ENCODE assay signal across 31 mouse cellular contexts in the genomic region with DNA sequence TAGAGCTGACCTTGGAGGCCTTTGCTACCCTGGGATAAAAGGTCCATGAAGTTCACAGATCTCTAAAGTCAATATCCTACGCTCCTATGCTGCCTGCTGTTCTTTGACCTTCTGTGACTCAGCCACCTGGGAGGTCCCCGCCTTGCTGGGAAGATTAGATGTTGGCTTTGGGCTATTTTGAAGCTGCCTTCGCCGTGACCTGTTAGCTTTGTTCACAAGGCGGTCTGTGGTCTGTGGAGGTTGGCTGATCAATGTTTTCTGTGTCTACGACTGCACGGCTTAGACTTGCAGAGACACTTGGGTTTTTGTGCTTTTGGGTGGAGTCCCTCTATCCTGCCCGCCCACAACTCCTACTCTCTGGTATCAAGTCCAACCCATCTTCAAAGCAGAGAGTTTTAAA. TPM values are rescaled to one million over a fixed set of nuclear protein-coding genes. Genes with fewer than 3 reads are reported as not detected.
A peak's percentile ranks its signal among the peaks of the same experiment; 100 is the strongest.
DNase-seq lines count a peak whose midpoint lies in the region; ATAC-seq and TF ChIP-seq lines count a peak whose summit lies in the region.
"Had no signal": no experiment of that assay in that cellular context is flagged by ENCODE, and none has a peak within 500 bp of the region (broad histone marks: within the 10 kb centered on the region; RNA-seq: fewer than 3 reads in every experiment).

No protein-coding gene starts in this region.

- H3K4me3 ChIP-seq in limb, embryonic 14.5 days (replicated peaks; ENCODE audit: low read length): no peak overlapping the region
- no peak overlapping the region for H3K4me3 ChIP-seq in midbrain, embryonic 13.5 days (replicated peaks)
- H3K4me3 ChIP-seq in forebrain, embryonic 12.5 days (replicated peaks): no peak overlapping the region
- no peak overlapping the region for H3K4me3 ChIP-seq in heart, embryonic 10.5 days
- H3K4me3 ChIP-seq: forebrain, embryonic 15.5 days; liver, embryonic 15.5 days; myocyte had no signal

- no peak for TF ChIP-seq POLR2A in limb, embryonic 14.5 days (IDR thresholded peaks at IDR 0.05; ENCODE audit: borderline replicate concordance, extremely low read depth, insufficient read depth, insufficient read length)

- H3K4me2 ChIP-seq in limb, embryonic 14.5 days (replicated peaks; ENCODE audit: low read depth, low read length, severe bottlenecking): no peak overlapping the region
- no peak overlapping the region for H3K4me2 ChIP-seq in midbrain, embryonic 13.5 days (replicated peaks)
- H3K4me2 ChIP-seq in forebrain, embryonic 12.5 days: no peak overlapping the region
- H3K4me2 ChIP-seq: forebrain, embryonic 15.5 days; hindbrain, embryonic 14.5 days; liver, embryonic 15.5 days had no signal

- H3K27me3 ChIP-seq in limb, embryonic 14.5 days (ENCODE audit: control insufficient read depth, insufficient read depth, low read length): no peaks in the 10 kb centered on the region
- H3K27me3 ChIP-seq in midbrain, embryonic 13.5 days: no peaks in the 10 kb centered on the region
- no peaks in the 10 kb centered on the region for H3K27me3 ChIP-seq in forebrain, embryonic 12.5 days
- no peaks in the 10 kb centered on the region for H3K27me3 ChIP-seq in heart, embryonic 10.5 days (ENCODE audit: insufficient read depth, poor library complexity, severe bottlenecking)
- H3K27me3 ChIP-seq: CH12.LX; forebrain, embryonic 15.5 days; liver, embryonic 15.5 days had no signal

- 69% methylated on average over 8 of the region's 8 CpGs for WGBS in limb, embryonic 14.5 days
- WGBS in midbrain, embryonic 13.5 days: 71% methylated on average over 8 of the region's 8 CpGs
- 77% methylated on average over 8 of the region's 8 CpGs for WGBS in forebrain, embryonic 12.5 days
- WGBS in heart, embryonic 10.5 days: 61% methylated on average over 8 of the region's 8 CpGs

- no peak overlapping the region for H3K27ac ChIP-seq in limb, embryonic 14.5 days (replicated peaks; ENCODE audit: low read depth, low read length)
- no peak overlapping the region for H3K27ac ChIP-seq in midbrain, embryonic 13.5 days
- no peak overlapping the region for H3K27ac ChIP-seq in forebrain, embryonic 12.5 days
- H3K27ac ChIP-seq in heart, embryonic 10.5 days: no peak overlapping the region
- H3K27ac ChIP-seq: forebrain, embryonic 15.5 days; hindbrain, embryonic 14.5 days; liver, embryonic 15.5 days; macrophage had no signal

- H3K36me3 ChIP-seq in limb, embryonic 14.5 days (ENCODE audit: control insufficient read depth, insufficient read depth, low read length): no peaks in the 10 kb centered on the region
- H3K36me3 ChIP-seq in midbrain, embryonic 13.5 days: no peaks in the 10 kb centered on the region
- H3K36me3 ChIP-seq in forebrain, embryonic 12.5 days (replicated peaks): no peaks in the 10 kb centered on the region
- H3K36me3 ChIP-seq in heart, embryonic 10.5 days: no peaks in the 10 kb centered on the region
- H3K36me3 ChIP-seq: forebrain, embryonic 15.5 days; liver, embryonic 15.5 days had no signal

- 0 out of 2 replicates have a peak, but pooled peaks have one; percentile 23 for ATAC-seq in limb, embryonic 14.5 days (ENCODE audit: low FRiP score, low read depth)
- ATAC-seq in midbrain, embryonic 13.5 days: no peak
- ATAC-seq in forebrain, embryonic 12.5 days (ENCODE audit: low FRiP score): no peak
- ATAC-seq: forebrain, embryonic 15.5 days; intestine, postnatal 0 days; midbrain, embryonic 16.5 days had no signal

- peaks cover 12% of the 10 kb centered on the region for H3K4me1 ChIP-seq in limb, embryonic 14.5 days (ENCODE audit: control insufficient read depth, insufficient read depth, low read length)
- peaks cover 4% of the 10 kb centered on the region; the same call in 1 of the 2 replicates for H3K4me1 ChIP-seq in midbrain, embryonic 13.5 days (replicated peaks)
- H3K4me1 ChIP-seq in forebrain, embryonic 12.5 days: peaks cover 4% of the 10 kb centered on the region
- H3K4me1 ChIP-seq in heart, embryonic 10.5 days: 0 out of 2 replicates have a peak, but pooled peaks cover 6% of the 10 kb centered on the region
- H3K4me1 ChIP-seq: liver, embryonic 15.5 days had no signal

- H3K9me3 ChIP-seq in limb, embryonic 14.5 days (ENCODE audit: control insufficient read depth, low read length): no peaks in the 10 kb centered on the region
- no peaks in the 10 kb centered on the region for H3K9me3 ChIP-seq in midbrain, embryonic 13.5 days
- H3K9me3 ChIP-seq in forebrain, embryonic 12.5 days: no peaks in the 10 kb centered on the region
- no peaks in the 10 kb centered on the region for H3K9me3 ChIP-seq in heart, embryonic 10.5 days
- H3K9me3 ChIP-seq: forebrain, embryonic 15.5 days; liver, embryonic 15.5 days had no signal

- DNase-seq in embryo, embryonic 11 days: peak; percentile 15
- no peak for DNase-seq in embryo, embryonic 9.5 days (ENCODE audit: extremely low spot score)
- peak; percentile 11 for DNase-seq in R1 (ENCODE audit: low read depth, low spot score)
- DNase-seq in limb, embryonic 14.5 days (ENCODE audit: low spot score): no peak
- DNase-seq in heart, embryonic 10.5 days (ENCODE audit: low spot score): no peak
- DNase-seq: adrenal gland, postnatal 25 days; cerebellum, adult 9-10 months; heart, postnatal 4 days; kidney, postnatal 25 days; layer of hippocampus, postnatal 36 days; liver; right cerebral cortex, adult 18-20 months; thymus, postnatal 36 days had no signal

- no peak overlapping the region for H3K9ac ChIP-seq in limb, embryonic 14.5 days (ENCODE audit: low read depth, low read length, severe bottlenecking)
- H3K9ac ChIP-seq in midbrain, embryonic 13.5 days (replicated peaks): no peak overlapping the region
- no peak overlapping the region for H3K9ac ChIP-seq in forebrain, embryonic 12.5 days
- H3K9ac ChIP-seq: forebrain, embryonic 15.5 days; hindbrain, embryonic 14.5 days; liver, embryonic 15.5 days had no signal

RNA-seq across cellular contexts. Expression of gene Gm11011, which starts 2.9 kb away (rescaled TPM):
- polyA plus RNA-seq in limb, embryonic 14.5 days (2012; rRNA removed): not detected in 2 replicates
- polyA plus RNA-seq in limb, embryonic 14.5 days (2014; fragmentation: Nextera tagmentation; extraction: Ambion mirVana): not detected in 2 replicates
- not detected in 2 replicates for polyA plus RNA-seq in midbrain, embryonic 13.5 days (2015; fragmentation: Nextera tagmentation; extraction: Ambion mirVana)
- polyA plus RNA-seq in forebrain, embryonic 12.5 days (2016; fragmentation: Nextera tagmentation; extraction: Ambion mirVana): not detected in 2 replicates
- not detected in 2 replicates for polyA plus RNA-seq in heart, embryonic 10.5 days (2016; fragmentation: Nextera tagmentation; extraction: Ambion mirVana)
- polyA plus RNA-seq: brain, embryonic 14.5 days; embryonic facial prominence, embryonic 14.5 days; forebrain, embryonic 15.5 days; gonadal fat pad, adult 2 months; heart, embryonic 16.5 days; hindbrain, embryonic 14.5 days; intestine, postnatal 0 days; kidney, embryonic 14.5 days; liver, embryonic 15.5 days; lung, embryonic 16.5 days; macrophage; midbrain, embryonic 16.5 days; myocyte; neural tube, embryonic 14.5 days; small intestine, adult 2 months had no signal

RNA-seq across cellular contexts. Expression of gene Tshz2, which starts 42.4 kb away (rescaled TPM):
- 28.1 and 29.2 TPM in 2 replicates for polyA plus RNA-seq in limb, embryonic 14.5 days (2012; rRNA removed)
- polyA plus RNA-seq in limb, embryonic 14.5 days (2014; fragmentation: Nextera tagmentation; extraction: Ambion mirVana): 7.3 and 9.7 TPM in 2 replicates
- polyA plus RNA-seq in midbrain, embryonic 13.5 days (2015; fragmentation: Nextera tagmentation; extraction: Ambion mirVana): 13.1 and 13.5 TPM in 2 replicates
- polyA plus RNA-seq in forebrain, embryonic 12.5 days (2016; fragmentation: Nextera tagmentation; extraction: Ambion mirVana): 8.4 TPM in 2 replicates
- 3.9 and 5.7 TPM in 2 replicates for polyA plus RNA-seq in heart, embryonic 10.5 days (2016; fragmentation: Nextera tagmentation; extraction: Ambion mirVana)
- polyA plus RNA-seq: macrophage, myocyte had no signal

Comparison
In these comparisons a context has a peak if more than half of its experiments do, and no peak if none do; other contexts are left out.
1. DNase-seq: peak in embryo, embryonic 11 days (single experiment) and R1 (single experiment); none in embryo, embryonic 9.5 days (single experiment), limb, embryonic 14.5 days (single experiment) and heart, embryonic 10.5 days (single experiment).